Mouse (Mus musculus) liver, embryonic 11.5 days (tissue): ENCODE data around the gene Cdk17. TPM values are rescaled to one million over a fixed set of nuclear protein-coding genes. Genes with fewer than 3 reads are reported as not detected.

Experiments
- ATAC-seq: fragments of 200-750 bp; cut with Nextera tagmentation; replicated peaks from 2 replicates; pipeline ENCODE4 v1.8.0; 2017; ENCODE audit warnings: moderate number of reproducible peaks, mild to moderate bottlenecking, moderate TSS enrichment, moderate library complexity; ENCODE audit not compliant: low FRiP score
- DNase-seq: peaks from one replicate; pipeline ENCODE4 v3.0.0-alpha.2; 2017; ENCODE audit warnings: low spot score
- H3K27ac ChIP-seq: fragments of 300-500 bp; sonication (generic); 2 replicates; pipeline ENCODE4 v1.5.1; 2014; ENCODE audit warnings: mild to moderate bottlenecking, low read depth, low read length, control low read depth
- H3K27me3 ChIP-seq: fragments of 300-500 bp; sonication (generic); replicated peaks from 2 replicates; pipeline ENCODE4 v1.6.1; 2014; ENCODE audit warnings: low read length, mixed read lengths; ENCODE audit not compliant: control insufficient read depth, insufficient read depth
- H3K36me3 ChIP-seq: fragments of 300-500 bp; sonication (generic); 2 replicates; pipeline ENCODE4 v1.6.1; 2014; ENCODE audit warnings: mild to moderate bottlenecking, low read length, moderate library complexity, mixed read lengths; ENCODE audit not compliant: control insufficient read depth, insufficient read depth
- H3K4me1 ChIP-seq: fragments of 300-500 bp; sonication (generic); replicated peaks from 2 replicates; pipeline ENCODE4 v1.6.1; 2014; ENCODE audit warnings: low read length, mixed read lengths; ENCODE audit not compliant: control insufficient read depth, insufficient read depth
- H3K4me2 ChIP-seq: fragments of 300-500 bp; sonication (generic); 2 replicates; pipeline ENCODE4 v1.6.1; 2014; ENCODE audit warnings: mild to moderate bottlenecking, control low read depth, moderate library complexity
- H3K4me3 ChIP-seq: fragments of 300-500 bp; sonication (generic); 2 replicates; pipeline ENCODE4 v1.5.1; 2014; ENCODE audit warnings: low read depth, low read length, control low read depth
- H3K9ac ChIP-seq: fragments of 300-500 bp; sonication (generic); 2 replicates; pipeline ENCODE4 v1.6.1; 2014; ENCODE audit warnings: low read depth, low read length, control low read depth
- H3K9me3 ChIP-seq: fragments of 300-500 bp; sonication (generic); 2 replicates; pipeline ENCODE4 v1.6.1; 2016; ENCODE audit warnings: low read length, inconsistent platforms, mixed read lengths; ENCODE audit not compliant: control insufficient read depth
- WGBS: fragments of 180-500 bp; shearing (Covaris S2); extraction: QIAGEN DNeasy Blood & Tissue Kit; methylation state at CpG from one replicate; pipeline ENCODE4 v1.1.7; 2014; 5-methylcytosine and 5-hydroxymethylcytosine counted together
- microRNA counts: library from miRNA; unstranded; fragments of <30 nt; microRNA quantifications from one replicate; lab custom pipeline; 2015
- microRNA-seq: library from miRNA; unstranded; fragments of <30 nt; microRNA quantifications from one replicate; pipeline ENCODE4, GENCODE M21; 2017; ENCODE audit warnings: borderline number of aligned reads
- polyA plus RNA-seq: library from polyadenylated mRNA; unstranded; fragments of >200 nt; fragmentation: Nextera tagmentation; extraction: Ambion mirVana; gene quantifications from 2 replicates; pipeline ENCODE4 v1.2.1, GENCODE M21; 2014

Cdk17 gene
- polyA plus RNA-seq, 1 experiment from 2014 or later, result 23.1 TPM

DNA sequence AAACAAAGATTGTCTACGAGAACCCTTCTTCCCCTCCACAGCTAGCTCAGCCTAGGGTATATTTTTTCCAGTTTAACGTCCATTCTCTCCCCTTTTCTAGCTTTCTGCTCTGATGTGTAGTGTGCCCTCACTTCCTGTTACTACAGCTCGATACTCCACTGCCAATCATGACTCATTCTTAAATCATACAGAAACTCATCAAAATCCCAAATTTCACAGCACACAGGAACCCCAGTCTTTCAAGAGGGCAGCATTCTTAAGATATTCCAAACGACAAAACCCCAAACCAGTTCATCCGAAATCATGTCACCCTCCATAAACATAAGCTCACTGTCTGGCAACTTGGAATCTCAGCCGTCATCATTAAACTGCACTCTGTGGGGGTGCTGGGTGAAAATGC lies 145.3 kb downstream of the Cdk17 start:
- H3K4me2 ChIP-seq, result no peak overlapping the region; the same call in 1 of the 2 replicates

DNA sequence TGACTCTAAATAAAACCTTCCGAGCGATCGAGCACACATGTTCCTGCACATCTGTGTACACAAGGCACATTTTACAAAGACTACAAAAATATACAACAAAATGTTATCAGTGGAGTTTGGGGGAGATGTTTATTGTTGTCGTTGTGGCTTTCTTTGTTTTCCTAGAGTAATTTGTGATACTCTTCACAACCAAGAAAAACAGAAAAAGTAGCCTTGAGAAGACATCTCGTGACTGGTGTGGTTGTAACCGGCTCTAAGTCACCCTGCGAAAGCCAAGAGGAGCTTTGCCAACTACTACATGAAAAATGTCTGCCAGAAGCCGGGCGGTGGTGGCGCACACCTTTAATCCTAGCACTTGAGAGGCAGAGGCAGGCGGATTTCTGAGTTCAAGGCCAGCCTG lies 145.7 kb downstream of the Cdk17 start:
- no peak overlapping the region for H3K4me3 ChIP-seq
- no peak overlapping the region for H3K4me2 ChIP-seq
- no peaks in the 10 kb centered on the region for H3K9me3 ChIP-seq
- 83% methylated on average over 11 of the region's 11 CpGs for WGBS
- H3K27me3 ChIP-seq, result peaks cover 15% of the 10 kb centered on the region
- DNase-seq, result no peak
- ATAC-seq, result no peak
- no peak overlapping the region for H3K9ac ChIP-seq
- no peaks in the 10 kb centered on the region for H3K36me3 ChIP-seq
- H3K4me1 ChIP-seq, result peaks cover 4% of the 10 kb centered on the region; the same call in 1 of the 2 replicates
- H3K27ac ChIP-seq, result no peak overlapping the region

More for the DNA sequence above, 145.3 kb downstream of the Cdk17 start:
- DNase-seq (no peak), ATAC-seq (no peak)
- 54% methylated on average over 6 of the region's 6 CpGs for WGBS
- H3K4me1 ChIP-seq, result peaks cover 4% of the 10 kb centered on the region; the same call in 1 of the 2 replicates
- no peak overlapping the region for H3K27ac ChIP-seq
- peaks cover 11% of the 10 kb centered on the region for H3K27me3 ChIP-seq
- H3K9me3 ChIP-seq, result no peaks in the 10 kb centered on the region
- H3K4me3 ChIP-seq, result no peak overlapping the region
- no peak overlapping the region for H3K9ac ChIP-seq
- H3K36me3 ChIP-seq, result no peaks in the 10 kb centered on the region

DNA sequence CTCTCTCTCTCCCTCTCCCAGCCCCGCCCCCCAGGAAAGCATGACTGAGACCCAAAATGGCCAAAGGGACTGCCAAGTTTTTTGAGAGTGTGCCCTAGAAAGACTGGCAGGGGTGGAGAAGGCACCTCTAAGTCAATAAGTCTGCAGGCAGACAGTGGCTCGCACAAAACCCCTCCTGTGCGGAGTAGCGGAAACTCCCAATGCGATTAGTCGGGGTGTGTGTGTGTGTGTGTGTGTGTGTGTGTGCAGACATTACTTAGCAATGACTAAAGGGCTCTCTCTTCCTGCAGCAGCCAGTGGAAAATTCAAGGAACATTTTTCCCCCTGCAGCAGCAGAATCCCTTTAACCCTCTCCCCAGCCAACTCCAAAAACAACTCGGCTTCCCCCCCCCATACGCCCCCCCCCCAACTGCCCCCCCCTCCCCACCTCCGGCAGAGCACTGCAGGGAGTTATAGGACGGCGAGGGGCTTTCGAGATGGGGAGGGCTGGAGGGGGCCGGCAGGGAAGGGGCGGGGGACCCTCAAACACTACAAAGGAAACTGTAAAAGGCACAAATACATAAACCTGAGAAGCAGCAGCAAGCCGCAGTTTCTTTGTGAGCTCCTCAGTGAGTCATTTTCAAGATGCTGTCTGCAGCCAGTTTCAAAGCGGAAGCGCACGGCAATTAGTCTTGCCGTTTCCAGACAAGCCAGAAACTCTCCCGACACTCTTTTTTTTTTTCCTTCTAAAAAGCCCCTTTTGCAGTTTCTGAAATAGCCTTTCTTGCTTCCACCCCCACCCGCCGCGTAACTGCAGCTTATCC lies 148.7 kb downstream of the Cdk17 start:
- H3K9ac ChIP-seq, result peak overlapping the region; percentile 75
- 1% methylated on average over 19 of the region's 23 CpGs for WGBS
- H3K4me1 ChIP-seq, result peaks cover 4% of the 10 kb centered on the region; the same call in 1 of the 2 replicates
- H3K9me3 ChIP-seq, result no peaks in the 10 kb centered on the region
- H3K36me3 ChIP-seq, result no peaks in the 10 kb centered on the region
- DNase-seq (peak; percentile 59), ATAC-seq (0 out of 2 replicates have a peak, but pooled peaks have one; percentile 21)
- H3K27ac ChIP-seq, result peak overlapping the region; percentile 86
- H3K4me2 ChIP-seq, result peak overlapping the region; percentile 89
- peak overlapping the region; percentile 69 for H3K4me3 ChIP-seq
- H3K27me3 ChIP-seq, result peaks cover 31% of the 10 kb centered on the region

DNA sequence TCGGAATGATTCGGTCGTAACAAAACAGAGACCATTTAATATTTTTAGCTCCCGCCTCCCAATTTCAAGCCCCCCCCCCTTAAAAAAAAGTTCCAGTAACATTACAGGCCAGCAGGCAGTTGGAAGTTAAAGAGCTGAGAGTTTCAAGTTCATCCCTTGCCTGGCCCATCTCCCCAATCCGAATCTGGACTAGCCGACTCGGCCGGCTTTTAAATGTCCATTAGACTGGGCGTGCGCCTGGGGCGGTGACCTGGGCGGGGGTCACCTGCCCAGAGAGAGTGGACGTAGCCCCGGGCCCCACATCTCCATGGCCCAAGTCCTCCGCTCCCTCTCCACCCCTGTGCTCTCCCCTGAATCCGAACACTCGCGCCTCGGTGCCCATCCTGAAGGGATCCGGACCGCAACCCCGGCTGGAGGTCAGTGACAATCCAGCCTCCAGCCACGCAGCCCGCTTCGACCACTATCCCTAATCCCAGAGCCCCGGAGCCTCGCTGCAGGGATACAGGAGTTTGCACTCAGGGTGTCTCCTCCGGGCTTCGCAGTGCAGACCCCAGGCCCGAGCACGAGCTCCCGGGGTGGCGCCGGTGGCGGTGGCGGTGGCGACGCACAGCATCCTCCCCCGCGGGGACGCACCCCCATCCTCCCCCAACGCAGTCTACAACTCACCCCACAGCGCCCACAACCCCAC lies 149.4 kb downstream of the Cdk17 start:
- ATAC-seq, result peak; percentile 50

DNA sequence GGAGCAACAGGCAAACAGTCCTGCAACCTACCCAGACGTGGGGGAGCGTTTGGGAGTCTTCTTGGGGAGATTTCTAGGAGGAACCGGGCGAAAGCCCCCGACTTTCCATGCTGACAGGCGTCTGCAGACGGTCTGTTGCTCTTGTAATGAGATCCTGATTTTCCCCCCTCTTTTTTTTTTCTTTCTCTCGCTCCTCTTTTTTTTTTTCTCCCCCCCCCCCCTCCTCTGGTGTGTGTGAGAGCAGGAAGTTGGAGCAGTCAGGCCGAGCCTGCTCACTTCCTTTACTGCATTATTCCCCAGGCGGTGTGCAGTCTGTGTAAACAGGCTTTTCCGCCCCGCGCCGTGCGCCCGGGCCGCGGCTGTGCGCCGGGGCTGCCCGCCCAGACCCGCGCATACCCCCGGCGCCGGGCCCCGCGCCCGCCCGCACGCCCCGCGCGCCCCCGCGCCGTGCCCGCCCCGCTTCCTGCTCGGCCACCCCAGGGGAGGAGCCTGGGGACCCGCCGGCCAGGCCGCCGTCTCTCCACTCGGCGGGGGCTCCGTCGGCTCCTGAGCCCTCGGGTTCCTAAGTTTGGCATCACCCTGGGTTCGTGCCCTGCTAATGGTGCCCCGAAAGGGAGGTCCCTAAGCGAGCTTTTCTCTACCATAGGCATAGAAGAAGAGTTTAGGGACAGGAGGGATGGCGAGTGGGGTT lies 150.2 kb downstream of the Cdk17 start, which contains the start of gene Elk3:
Gene Elk3, minus strand, starts transcription at position 415 of the 691 bp plus-strand sequence.
- under 1% methylated on average over 49 of the region's 53 CpGs for WGBS
- Histone ChIP-seq H3K36me3 (no peaks in the 10 kb centered on the region), H3K9me3 (no peaks in the 10 kb centered on the region), H3K4me3 (peak within 1 kb of the TSS; percentile 69), H3K4me1 (peaks cover 4% of the 10 kb centered on the region; the same call in 1 of the 2 replicates), H3K4me2 (peak within 1 kb of the TSS; percentile 89), H3K27ac (peak within 1 kb of the TSS; percentile 86), H3K9ac (peak within 1 kb of the TSS; percentile 75), H3K27me3 (peaks cover 31% of the 10 kb centered on the region)
- peak; percentile 67 for DNase-seq
- peak; percentile 66 for ATAC-seq

More for the DNA sequence above, 149.4 kb downstream of the Cdk17 start:
- Histone ChIP-seq H3K4me2 (peak overlapping the region; percentile 89), H3K4me3 (peak overlapping the region; percentile 69), H3K9me3 (no peaks in the 10 kb centered on the region), H3K27ac (peak overlapping the region; percentile 86), H3K4me1 (peaks cover 4% of the 10 kb centered on the region; the same call in 1 of the 2 replicates), H3K36me3 (no peaks in the 10 kb centered on the region), H3K9ac (peak overlapping the region; percentile 75), H3K27me3 (peaks cover 31% of the 10 kb centered on the region)
- under 1% methylated on average over 43 of the region's 43 CpGs for WGBS
- peak; percentile 56 for DNase-seq

DNA sequence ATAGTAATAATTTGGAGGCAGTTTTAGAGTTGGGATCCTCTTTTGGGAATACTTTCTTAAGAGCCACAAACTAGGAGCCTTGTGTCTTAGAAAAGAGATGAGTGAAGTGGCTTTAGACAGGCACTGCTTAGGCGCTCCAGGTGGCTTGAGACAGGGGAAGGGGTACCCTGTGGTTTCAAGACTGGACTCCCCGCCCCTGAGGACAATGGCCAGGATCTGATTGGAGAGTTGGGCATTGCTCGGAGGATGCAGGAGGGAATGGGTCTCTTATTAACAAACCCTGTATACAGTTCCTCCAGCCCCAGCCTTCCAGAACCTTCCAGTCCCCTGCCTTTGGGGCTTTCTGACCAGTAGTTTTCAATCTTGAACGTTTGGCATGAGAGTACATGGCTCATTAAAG lies 150.9 kb downstream of the Cdk17 start:
- Histone ChIP-seq H3K9me3 (no peaks in the 10 kb centered on the region), H3K27ac (0 out of 2 replicates have a peak overlapping the region, but pooled peaks have one; percentile 86), H3K9ac (no peak overlapping the region), H3K36me3 (no peaks in the 10 kb centered on the region), H3K4me3 (peak overlapping the region; percentile 69), H3K27me3 (peaks cover 31% of the 10 kb centered on the region), H3K4me1 (peaks cover 4% of the 10 kb centered on the region; the same call in 1 of the 2 replicates), H3K4me2 (peak overlapping the region; percentile 89)
- DNase-seq (no peak), ATAC-seq (no peak)
- WGBS, result 16% methylated on average over 4 of the region's 4 CpGs

MicroRNAs within 50 kb of the gene (microRNA counts, 519-probe panel; counts per million panel counts)
- not detected for microRNA mmu-miR-1931 (lab: Ali Mortazavi, UCI)

Small RNA genes within 50 kb of the gene (microRNA-seq; reads per million reads assigned to microRNA genes)
- gene Mir1931, result 2.5 reads per million

Other genes starting within 250 kb of the Cdk17 start
- gene Cfap54, start 79.3 kb upstream of the Cdk17 start, polyA plus RNA-seq, result 0.11 and 0.12 TPM in 2 replicates
- 15.9 and 17.6 TPM in 2 replicates for gene Elk3, start 150.3 kb downstream of the Cdk17 start, polyA plus RNA-seq